Mouse (Mus musculus) kidney, adult 2 months (tissue): Measurements from ENCODE around the gene Slc5a8.

Experiments
- CTCF ChIP-seq: fragments of 200-500 bp; conservative IDR thresholded peaks from 2 replicates; pipeline ENCODE4 v1.5.1; 2011; ENCODE audit warnings: low read depth, mild to moderate bottlenecking, control low read depth, low read length, moderate library complexity, mixed read lengths; ENCODE audit not compliant: insufficient read depth, insufficient read length
- POLR2A ChIP-seq: fragments of 200-500 bp; IDR thresholded peaks from one replicate; pipeline ENCODE4 v1.6.1; 2011; ENCODE audit warnings: low read depth, low read length, control low read depth

GRCm38 (mm10) chr10:88877421-88877820, 8.4 kb upstream of the Slc5a8 start:
- TF ChIP-seq CTCF (no peak), POLR2A (no peak)
